Mouse (Mus musculus): ENCODE results near the gene Ndst2.

GRCm38 (mm10) chr14:20735052-20735451, 690 bp upstream of the Ndst2 start:
- no peak for TF ChIP-seq EP300 (IDR thresholded peaks at IDR 0.05; ENCODE audit: low read depth)
- TF ChIP-seq CTCF (IDR thresholded peaks at IDR 0.05; ENCODE audit: low read depth) = no peak

Measured in liver, embryonic 14.5 days (tissue).